Mouse (Mus musculus) cerebellum, postnatal 36 days (tissue): ENCODE measurements at regions not wholly inside any gene's neighbourhood (a gene's known extent, or its start where the extent isn't known, plus 50 kb on each side); places are given as distances from the start of the nearest gene placed in this dataset.
A peak's percentile ranks its signal among the peaks of the same experiment; 100 is the strongest.

Source experiments
- DNase-seq, 2 experiments: peaks; one replicate each; pipeline ENCODE4 v3.0.0; 2021 to 2022; ENCODE audit warnings: mixed read lengths in 2 of 2

DNA sequence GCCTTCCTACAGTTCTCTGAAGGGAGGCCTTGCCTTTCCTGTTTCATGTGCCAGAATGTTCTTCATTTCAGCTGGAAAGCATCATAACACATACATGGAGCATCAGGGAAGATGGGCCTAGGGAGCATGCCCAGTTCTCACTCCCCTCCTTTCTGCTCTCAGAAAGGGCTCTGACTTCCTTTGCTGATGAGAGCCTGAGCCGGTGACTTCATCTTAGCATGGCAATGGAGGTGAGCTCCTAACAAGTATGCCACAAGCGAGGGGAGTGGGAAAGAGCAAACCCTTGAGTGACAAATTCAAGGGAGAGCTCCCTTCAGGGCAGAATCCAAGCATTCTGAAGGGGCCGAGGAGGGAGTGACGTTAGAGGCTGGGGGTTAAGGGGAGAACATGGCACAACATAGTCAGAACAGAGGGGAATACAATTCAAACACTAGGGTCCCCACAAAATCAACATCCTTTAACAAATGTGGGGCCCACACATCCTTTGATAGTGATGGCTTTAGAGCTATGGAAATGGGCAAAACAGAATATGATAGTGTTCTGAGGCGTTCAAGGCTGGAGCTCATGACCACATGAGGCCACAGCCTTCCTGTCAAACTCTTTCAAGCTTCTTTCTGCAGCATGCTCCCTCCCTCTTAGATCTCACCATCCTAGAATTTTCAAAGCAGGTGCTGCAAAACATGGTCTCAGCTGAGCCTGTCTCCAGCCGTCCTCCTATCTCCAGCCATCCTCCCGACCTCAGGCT is 437.4 kb upstream of the 3110018I06Rik start:
- DNase-seq: no peak

DNA sequence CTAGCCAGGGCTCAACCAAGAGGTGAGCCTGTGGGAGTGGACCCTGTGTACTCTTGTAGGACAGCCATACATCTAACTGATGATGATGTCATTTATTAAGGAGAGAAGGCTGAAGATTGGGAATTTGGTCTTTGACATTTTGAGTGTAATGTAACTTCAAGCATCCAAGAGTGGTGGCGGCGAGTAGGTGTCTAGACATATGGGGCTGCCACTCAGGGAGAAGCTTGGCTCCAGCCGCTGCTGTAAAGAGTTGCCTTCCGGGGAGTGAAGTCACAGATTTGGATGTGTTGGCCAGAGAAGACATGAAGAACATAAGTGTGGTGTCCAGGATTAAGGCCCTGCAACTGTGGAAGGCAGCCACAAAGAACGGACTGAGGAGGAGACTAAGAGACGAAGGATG is 436.3 kb upstream of the 3110018I06Rik start:
- no peak for DNase-seq

- DNase-seq: no peak
These were observed 431.9 kb upstream of the 3110018I06Rik start for GRCm38 (mm10) chr12:107056553-107056952.

DNA sequence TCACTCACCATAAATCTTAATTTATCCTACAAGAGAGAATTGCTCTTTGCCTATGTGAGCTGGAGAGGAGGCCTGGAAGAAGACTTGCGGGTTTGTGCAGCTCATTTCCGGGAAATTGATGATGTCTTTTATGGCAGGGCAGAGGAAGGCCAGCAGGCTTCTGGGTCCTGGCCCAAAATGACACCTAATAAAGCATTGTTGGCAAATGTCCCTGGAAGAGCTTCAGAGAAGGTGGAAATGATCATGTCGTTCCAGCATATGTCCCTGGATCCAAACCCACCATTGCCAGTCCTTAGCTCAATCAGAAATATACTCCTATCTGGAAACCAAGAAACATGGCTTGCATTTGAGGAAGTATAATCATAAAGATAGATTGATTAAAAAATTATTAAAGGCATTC is 427.9 kb upstream of the 3110018I06Rik start:
- peak; percentile 73 to 79 for DNase-seq

- DNase-seq: no peak
These were observed 421.1 kb upstream of the 3110018I06Rik start for GRCm38 (mm10) chr12:107067346-107067745.

GRCm38 (mm10) chr12:107082541-107082940 is 405.9 kb upstream of the 3110018I06Rik start:
- no peak for DNase-seq

- no peak for DNase-seq
These were observed 403.1 kb upstream of the 3110018I06Rik start for GRCm38 (mm10) chr12:107085058-107085905.

GRCm38 (mm10) chr12:107085906-107086655 is 402.4 kb upstream of the 3110018I06Rik start:
- peak in 1 of 2 experiments; percentile 21 for DNase-seq

DNA sequence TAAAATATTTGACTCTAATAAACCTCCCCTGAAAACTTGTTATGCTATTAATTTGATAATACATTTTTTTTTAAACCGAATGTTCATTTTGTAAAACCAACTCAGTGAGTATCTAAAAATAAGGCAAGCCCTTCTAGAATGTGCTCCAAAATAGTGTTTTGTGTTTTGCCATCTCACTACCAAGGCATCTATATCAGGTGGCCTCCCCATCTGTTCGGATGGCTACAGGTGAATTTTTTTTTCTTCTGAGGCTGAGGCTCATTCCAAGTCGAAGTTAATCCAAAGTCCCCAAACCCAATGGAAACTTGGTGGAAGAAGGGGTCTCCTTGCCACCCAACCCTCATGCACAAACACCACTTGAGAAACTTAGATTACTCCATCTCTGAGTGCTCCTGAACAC is 396.3 kb upstream of the 3110018I06Rik start:
- peak in 1 of 2 experiments; percentile 31 for DNase-seq

- peak; percentile 73 to 79 for DNase-seq
These were observed 395.1 kb upstream of the 3110018I06Rik start for GRCm38 (mm10) chr12:107093326-107093725.

- no peak for DNase-seq
These were observed 393.0 kb upstream of the 3110018I06Rik start for GRCm38 (mm10) chr12:107095409-107095808.

DNA sequence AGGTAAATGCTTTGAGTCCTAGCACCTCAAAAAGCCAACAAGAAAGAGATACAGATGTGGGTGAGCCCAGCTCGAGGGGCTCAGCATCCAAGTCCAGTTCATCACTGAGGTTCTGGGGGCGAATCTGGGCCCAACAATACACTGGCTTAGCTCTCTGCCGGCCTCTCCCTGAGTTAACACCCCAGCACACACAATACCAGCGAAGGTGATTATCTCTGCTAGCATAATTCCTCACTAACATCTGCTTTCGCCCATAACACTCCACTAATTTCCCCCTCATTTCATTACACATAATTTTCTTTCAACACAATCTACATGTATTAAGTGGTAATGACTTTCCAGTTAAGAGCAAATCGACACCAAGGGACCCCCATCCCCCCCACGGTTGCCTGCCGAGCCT is 383.9 kb upstream of the 3110018I06Rik start:
- no peak for DNase-seq

GRCm38 (mm10) chr12:107105017-107105416 is 383.4 kb upstream of the 3110018I06Rik start:
- DNase-seq: no peak

- no peak for DNase-seq
These were observed 376.3 kb upstream of the 3110018I06Rik start for GRCm38 (mm10) chr12:107111908-107112770.

DNA sequence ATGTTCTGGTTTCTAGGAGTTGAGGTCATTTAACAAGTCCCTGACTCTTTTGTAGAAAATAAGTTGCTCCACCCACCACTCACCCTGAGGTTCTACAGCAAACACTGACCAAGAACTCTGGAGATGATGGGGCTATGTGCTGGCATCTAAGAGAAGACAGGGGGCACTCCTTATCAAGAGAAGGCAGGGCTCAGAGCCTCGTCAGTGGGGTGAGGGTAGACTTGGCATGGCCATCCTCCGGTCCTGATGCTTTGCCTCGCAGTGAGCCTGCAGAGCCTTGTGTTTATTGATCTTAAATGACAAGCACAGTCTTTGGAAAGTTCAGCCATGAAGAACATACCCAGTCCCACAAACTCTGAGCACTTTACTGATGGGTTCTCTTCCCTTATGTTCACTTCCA is 370.1 kb upstream of the 3110018I06Rik start:
- DNase-seq: no peak

GRCm38 (mm10) chr12:107119076-107119475 is 369.4 kb upstream of the 3110018I06Rik start:
- no peak for DNase-seq

DNA sequence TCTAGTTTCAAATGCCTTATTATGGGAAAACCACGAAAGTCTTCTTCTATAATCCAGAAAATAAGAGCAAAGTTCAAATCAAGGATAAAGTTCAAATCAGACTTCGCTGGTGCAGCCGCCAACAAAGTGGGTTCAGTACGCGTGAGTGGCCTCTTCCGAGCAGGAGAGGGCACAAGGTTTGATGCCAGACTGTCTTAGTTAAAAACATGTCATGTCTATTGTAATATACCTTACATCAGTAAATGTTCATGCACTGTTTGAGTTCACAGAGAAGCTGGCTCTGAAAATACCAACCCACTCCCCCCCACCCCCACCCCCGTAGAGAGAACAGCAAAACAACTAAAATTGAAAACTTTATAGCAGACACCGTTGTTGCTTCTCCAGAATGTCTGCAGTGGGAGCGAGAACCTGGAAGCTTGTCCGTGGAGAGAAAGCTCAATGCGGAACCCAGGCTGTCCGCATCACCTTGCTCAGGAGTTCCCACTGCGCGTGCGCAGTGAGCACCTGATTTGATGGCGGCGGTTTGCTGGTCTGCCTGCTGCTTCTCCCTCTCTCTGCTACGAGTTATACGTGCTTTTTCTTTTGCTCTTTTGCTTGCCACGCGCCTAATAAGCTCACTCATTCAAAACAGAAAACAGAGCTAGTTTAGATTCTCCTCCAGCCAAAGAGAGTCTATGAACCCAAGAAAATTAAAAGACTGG is 367.8 kb upstream of the 3110018I06Rik start:
- no peak for DNase-seq

GRCm38 (mm10) chr12:107121990-107122389 is 366.4 kb upstream of the 3110018I06Rik start:
- no peak for DNase-seq

DNA sequence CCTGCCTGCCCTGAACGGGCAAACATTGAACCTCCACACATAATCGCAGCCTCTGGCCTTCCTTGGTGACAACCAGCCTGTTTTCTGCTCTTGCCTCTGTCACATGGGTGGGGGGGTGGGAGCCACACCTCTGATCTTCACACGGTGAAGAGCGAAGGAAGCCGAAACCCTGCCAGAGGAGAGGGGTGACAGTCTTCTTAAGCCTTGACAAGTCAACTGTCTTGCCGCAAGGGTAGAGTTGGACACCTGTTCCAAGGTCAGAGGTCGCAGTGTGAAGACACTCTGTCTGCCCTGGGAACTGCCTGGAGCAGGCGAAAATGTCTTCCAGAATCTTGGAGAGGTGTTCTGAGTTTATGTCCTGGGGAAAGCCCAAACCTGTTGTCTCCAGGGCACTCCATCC is 364.8 kb upstream of the 3110018I06Rik start:
- DNase-seq: no peak

GRCm38 (mm10) chr12:107124263-107124885 is 364.1 kb upstream of the 3110018I06Rik start:
- DNase-seq: no peak

DNA sequence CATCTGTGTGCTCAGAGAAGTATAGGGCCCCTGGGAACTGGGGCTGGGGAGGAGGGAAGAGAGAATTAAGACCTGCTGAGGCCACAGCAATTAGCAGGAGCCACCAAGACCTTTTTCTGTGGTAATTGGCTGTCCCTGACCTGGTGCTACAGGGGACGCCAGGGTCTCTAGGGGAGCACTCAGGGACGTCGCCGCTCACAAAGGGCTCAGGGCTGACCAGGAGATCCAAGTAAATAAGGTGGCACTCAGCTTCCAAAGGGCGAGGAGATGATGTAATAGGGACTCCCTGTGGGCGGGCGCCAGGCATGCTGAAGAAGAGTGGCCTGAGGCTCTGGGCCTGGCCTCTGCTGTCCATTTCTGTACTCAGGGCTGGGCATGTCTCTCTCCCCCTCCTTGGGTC is 363.2 kb upstream of the 3110018I06Rik start:
- DNase-seq: no peak
